Mouse (Mus musculus): ENCODE measurements at regions not wholly inside any gene's neighbourhood (a gene's known extent, or its start where the extent isn't known, plus 50 kb on each side); places are given as distances from the start of the nearest gene placed in this dataset.
A peak's percentile ranks its signal among the peaks of the same experiment; 100 is the strongest.

DNA sequence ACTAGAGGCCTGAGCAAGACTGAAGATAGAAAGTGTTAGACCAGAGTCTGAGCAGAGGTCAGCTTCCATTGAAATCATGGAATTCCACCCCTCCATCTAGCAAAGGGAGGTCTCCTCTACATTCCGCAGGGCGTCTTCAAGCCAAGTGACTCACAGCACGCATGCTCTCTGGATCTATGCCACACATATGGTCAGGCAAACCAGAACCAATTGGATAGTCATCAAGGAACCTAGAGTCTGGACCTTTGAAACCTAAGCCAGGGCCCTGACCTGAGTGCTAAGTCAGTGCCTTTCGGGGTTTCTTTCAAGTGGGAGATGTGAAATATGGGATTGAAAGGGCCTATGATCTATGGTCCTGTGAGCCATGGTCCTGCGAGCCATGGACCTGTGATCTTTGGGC is 195.4 kb upstream of the Habp2 start:
- peaks cover 63% of the 10 kb centered on the region for H3K27me3 ChIP-seq (ENCODE audit: low read depth, poor library complexity, severe bottlenecking)
- H3K9me3 ChIP-seq (replicated peaks) = no peaks in the 10 kb centered on the region
- peaks cover 61% of the 10 kb centered on the region for H3K4me1 ChIP-seq
- 92% methylated on average over 5 of the region's 5 CpGs for WGBS
- H3K27ac ChIP-seq = peak overlapping the region; percentile 20; the same call in 1 of the 2 replicates
- DNase-seq (ENCODE audit: low spot score) = no peak
- H3K36me3 ChIP-seq = no peaks in the 10 kb centered on the region
- no peak overlapping the region for H3K4me3 ChIP-seq

DNA sequence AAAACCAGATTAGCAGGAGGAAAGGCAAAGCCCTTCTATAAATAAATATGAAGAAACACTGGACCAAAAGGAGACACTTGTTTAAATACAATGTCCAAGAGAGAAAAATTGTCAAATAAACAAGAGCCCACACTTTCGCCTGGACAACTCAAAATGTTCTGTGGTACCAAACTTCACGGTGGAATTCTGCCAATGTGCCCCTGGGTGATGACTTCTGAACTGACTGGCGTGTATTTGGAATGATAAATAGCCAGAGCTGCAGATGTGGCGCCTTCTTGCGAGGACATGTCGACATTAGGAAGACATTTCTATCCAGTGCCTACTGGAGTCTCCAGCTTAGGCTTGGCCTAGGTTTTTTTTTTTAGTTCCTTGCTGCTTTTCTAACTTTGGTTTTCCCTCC is 191.1 kb upstream of the Habp2 start:
- Histone ChIP-seq H3K4me1 (peaks cover 45% of the 10 kb centered on the region), H3K9me3 (replicated peaks) (no peaks in the 10 kb centered on the region), H3K36me3 (no peaks in the 10 kb centered on the region), H3K27ac (peak overlapping the region; percentile 70; the same call in 1 of the 2 replicates), H3K27me3 (ENCODE audit: low read depth, poor library complexity, severe bottlenecking) (peaks cover 45% of the 10 kb centered on the region), H3K4me3 (no peak overlapping the region)
- DNase-seq (ENCODE audit: low spot score) = no peak
- WGBS = 74% methylated on average over 6 of the region's 6 CpGs

DNA sequence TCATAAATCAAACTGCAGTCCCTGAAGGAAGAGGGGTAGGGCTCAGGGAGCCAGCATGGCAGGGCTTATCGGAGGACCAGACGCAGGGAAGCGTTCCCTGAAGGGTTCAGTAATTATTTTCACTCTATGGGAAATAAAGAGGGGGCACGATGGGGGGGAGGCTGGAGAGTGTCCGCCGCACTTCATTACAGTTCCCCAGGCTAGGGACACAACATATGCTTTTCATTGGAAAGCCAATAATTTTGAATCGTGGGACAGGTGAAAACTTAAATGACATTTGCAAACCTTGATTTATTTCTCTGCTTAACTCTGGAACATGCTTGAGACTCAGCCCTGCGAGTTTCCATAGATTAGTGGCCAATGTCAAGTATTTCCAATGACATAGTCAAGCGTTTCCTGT is 187.2 kb upstream of the Habp2 start:
- H3K4me1 ChIP-seq = peaks cover 66% of the 10 kb centered on the region
- H3K4me3 ChIP-seq = no peak overlapping the region
- no peaks in the 10 kb centered on the region for H3K36me3 ChIP-seq
- H3K27ac ChIP-seq = peak overlapping the region; percentile 56
- peaks cover 12% of the 10 kb centered on the region; the same call in 1 of the 2 replicates for H3K27me3 ChIP-seq (ENCODE audit: low read depth, poor library complexity, severe bottlenecking)
- DNase-seq (ENCODE audit: low spot score) = peak; percentile 90
- no peaks in the 10 kb centered on the region for H3K9me3 ChIP-seq (replicated peaks)
- WGBS = 20% methylated on average over 9 of the region's 9 CpGs

DNA sequence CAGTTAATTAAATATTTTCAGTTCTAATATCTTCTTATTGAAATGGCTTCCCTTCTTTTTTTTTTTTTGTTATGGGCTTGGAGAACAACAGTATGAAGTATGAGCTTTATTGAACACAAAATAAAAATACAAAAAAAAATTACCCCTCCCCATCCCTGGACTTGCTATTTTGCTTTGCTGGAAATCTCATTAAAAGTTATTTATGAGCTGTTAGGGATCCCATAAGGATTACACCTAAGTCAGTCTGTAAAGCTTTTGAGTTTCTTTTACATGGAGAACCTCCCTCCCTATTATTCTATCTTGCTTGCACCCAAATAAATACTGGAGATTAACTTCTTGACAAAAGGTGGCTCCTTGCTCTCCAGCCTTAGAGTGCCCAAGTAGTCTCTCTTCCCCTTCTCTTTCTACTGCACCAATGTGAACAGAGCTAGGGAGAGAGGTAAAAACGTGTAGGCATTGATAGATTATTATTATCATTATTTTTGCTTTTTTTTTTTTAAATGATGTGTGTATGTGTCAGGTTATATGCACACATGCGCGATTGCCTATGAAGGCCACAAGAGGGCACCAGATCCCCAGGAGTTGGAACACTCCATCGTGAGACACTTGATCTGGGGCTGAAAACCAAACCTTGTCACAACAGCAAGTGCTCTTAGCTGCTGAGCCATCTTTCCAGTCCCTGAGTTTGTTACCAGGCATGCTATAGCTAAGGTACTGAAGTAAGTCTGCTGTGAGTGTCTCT is 186.6 kb upstream of the Habp2 start:
- Histone ChIP-seq H3K27me3 (ENCODE audit: low read depth, poor library complexity, severe bottlenecking) (peaks cover 6% of the 10 kb centered on the region; the same call in 1 of the 2 replicates), H3K4me1 (peaks cover 66% of the 10 kb centered on the region), H3K36me3 (no peaks in the 10 kb centered on the region), H3K4me3 (no peak overlapping the region), H3K27ac (peak overlapping the region; percentile 50), H3K9me3 (replicated peaks) (no peaks in the 10 kb centered on the region)
- 67% methylated on average over 4 of the region's 4 CpGs for WGBS
- peak; percentile 64 for DNase-seq (ENCODE audit: low spot score)

DNA sequence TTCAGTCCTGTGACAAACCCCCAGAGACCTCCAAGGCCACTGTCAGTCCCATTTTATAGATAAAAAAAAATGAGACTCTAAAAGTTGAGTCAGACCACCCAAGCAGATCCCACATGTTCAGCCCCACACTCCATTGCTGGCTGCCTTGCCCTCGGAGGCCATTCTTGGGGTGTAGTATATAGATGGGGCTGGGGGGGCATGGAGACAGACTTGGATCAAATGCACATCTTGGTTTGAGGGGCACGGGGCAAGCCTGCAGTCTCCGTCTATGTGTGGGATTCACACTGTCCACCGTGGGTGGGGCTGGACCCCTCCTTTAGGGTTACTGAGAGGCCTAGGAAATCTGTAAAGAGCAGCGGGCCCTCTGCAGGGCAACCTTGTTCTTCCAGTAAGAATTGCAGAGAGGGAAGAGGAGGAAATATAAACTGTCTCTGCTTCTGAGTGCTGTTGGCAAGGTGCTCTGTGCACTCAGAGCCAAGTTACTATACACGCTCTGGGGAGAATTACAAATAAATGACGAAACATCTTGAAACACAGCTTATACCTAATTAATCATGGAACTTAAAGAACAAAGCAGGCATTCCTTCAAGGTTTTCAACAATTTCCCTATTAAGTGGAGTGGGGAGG is 184.4 kb upstream of the Habp2 start:
- H3K36me3 ChIP-seq = peaks cover under 1% of the 10 kb centered on the region; the same call in 1 of the 2 replicates
- H3K4me1 ChIP-seq = peaks cover 72% of the 10 kb centered on the region
- no peaks in the 10 kb centered on the region for H3K9me3 ChIP-seq (replicated peaks)
- no peak overlapping the region for H3K4me3 ChIP-seq
- DNase-seq (ENCODE audit: low spot score) = no peak
- WGBS = 66% methylated on average over 7 of the region's 7 CpGs
- peak overlapping the region; percentile 80 for H3K27ac ChIP-seq
- peaks cover 10% of the 10 kb centered on the region; the same call in 1 of the 2 replicates for H3K27me3 ChIP-seq (ENCODE audit: low read depth, poor library complexity, severe bottlenecking)

DNA sequence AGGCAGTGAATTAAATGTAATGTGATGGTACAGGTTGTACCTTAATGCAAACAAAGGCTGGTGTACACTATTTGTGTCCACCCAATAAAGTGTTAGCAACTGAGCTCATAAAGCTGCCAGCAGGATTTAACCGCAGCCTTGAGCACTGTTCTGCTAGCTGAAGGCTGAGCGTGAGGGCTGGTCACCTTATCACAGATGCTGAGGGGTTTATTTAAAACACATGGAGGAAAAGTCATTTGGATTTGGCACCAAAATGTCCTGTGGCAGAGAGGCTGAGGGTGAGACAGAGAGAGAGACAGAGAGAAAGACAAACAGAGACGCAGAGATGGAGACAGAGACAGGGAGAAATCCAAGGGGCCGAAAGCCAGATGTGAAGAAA is 181.9 kb upstream of the Habp2 start:
- H3K4me3 ChIP-seq = peak overlapping the region; percentile 26
- DNase-seq (ENCODE audit: low spot score) = no peak
- peaks cover 16% of the 10 kb centered on the region; the same call in 1 of the 2 replicates for H3K27me3 ChIP-seq (ENCODE audit: low read depth, poor library complexity, severe bottlenecking)
- peaks cover 7% of the 10 kb centered on the region for H3K36me3 ChIP-seq
- H3K9me3 ChIP-seq (replicated peaks) = 0 out of 2 replicates have a peak, but pooled peaks cover 2% of the 10 kb centered on the region
- 9% methylated on average over 4 of the region's 4 CpGs for WGBS
- peak overlapping the region; percentile 80 for H3K27ac ChIP-seq
- peaks cover 70% of the 10 kb centered on the region for H3K4me1 ChIP-seq

DNA sequence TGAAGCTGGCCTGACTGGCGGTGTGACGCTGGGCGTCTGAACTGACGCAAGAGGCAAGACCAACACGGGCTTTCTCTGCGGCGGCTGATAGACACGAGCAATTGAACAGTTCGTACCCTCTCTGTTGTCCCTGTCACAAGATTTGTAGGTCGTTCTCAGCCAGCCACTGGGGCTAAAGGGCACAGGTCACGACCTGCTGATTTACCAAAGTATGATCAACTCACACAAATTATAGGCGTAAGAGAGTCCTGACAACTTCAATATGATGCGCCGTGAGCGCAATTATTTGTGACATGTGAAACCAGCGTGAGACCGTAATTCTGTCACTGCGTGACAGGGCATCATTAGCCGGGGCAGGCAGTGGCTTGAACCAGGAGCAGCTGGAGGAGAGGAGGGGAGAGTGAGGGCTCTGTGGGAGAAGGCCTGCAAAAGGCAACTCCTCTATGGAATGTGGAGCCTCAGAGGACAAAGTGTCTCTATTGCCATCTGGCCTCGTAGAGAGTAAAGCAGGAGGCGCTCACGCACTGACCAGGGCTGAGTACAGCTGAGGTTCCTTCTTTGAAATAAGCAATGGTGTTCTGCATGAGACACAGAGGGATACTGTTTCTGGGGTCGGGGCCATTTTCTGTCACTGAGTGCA is 181.4 kb upstream of the Habp2 start:
- Histone ChIP-seq H3K27ac (peak overlapping the region; percentile 80), H3K4me1 (peaks cover 75% of the 10 kb centered on the region), H3K9me3 (replicated peaks) (0 out of 2 replicates have a peak, but pooled peaks cover 2% of the 10 kb centered on the region), H3K36me3 (peaks cover 7% of the 10 kb centered on the region), H3K27me3 (ENCODE audit: low read depth, poor library complexity, severe bottlenecking) (peaks cover 16% of the 10 kb centered on the region; the same call in 1 of the 2 replicates), H3K4me3 (peak overlapping the region; percentile 26)
- DNase-seq (ENCODE audit: low spot score) = peak; percentile 80
- WGBS = 8% methylated on average over 23 of the region's 23 CpGs

DNA sequence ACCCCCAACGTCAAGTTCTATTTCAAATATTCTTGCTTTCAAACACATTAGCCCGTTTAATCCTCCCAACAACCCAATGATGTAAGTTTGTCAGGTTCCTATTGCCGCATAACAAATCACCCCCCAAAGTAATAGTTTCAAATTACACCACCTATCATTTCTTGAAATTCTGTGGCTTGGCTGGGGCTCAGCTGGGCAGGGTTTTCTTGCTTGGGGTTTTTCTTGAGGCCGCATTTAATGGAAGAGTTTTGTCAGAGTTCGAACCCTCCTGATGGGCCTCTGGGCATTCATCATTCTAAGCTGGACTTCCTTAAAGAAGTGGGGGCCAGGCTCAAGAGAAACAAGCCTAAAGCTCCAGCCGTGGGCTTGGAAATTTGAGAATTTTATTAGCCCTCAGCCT is 178.1 kb upstream of the Habp2 start:
- Histone ChIP-seq H3K9me3 (replicated peaks) (0 out of 2 replicates have a peak, but pooled peaks cover 2% of the 10 kb centered on the region), H3K27ac (peak overlapping the region; percentile 54; the same call in 1 of the 2 replicates), H3K4me1 (peaks cover 64% of the 10 kb centered on the region), H3K27me3 (ENCODE audit: low read depth, poor library complexity, severe bottlenecking) (peaks cover 21% of the 10 kb centered on the region), H3K4me3 (no peak overlapping the region), H3K36me3 (peaks cover 7% of the 10 kb centered on the region)
- WGBS = 70% methylated on average over 6 of the region's 6 CpGs
- no peak for DNase-seq (ENCODE audit: low spot score)

DNA sequence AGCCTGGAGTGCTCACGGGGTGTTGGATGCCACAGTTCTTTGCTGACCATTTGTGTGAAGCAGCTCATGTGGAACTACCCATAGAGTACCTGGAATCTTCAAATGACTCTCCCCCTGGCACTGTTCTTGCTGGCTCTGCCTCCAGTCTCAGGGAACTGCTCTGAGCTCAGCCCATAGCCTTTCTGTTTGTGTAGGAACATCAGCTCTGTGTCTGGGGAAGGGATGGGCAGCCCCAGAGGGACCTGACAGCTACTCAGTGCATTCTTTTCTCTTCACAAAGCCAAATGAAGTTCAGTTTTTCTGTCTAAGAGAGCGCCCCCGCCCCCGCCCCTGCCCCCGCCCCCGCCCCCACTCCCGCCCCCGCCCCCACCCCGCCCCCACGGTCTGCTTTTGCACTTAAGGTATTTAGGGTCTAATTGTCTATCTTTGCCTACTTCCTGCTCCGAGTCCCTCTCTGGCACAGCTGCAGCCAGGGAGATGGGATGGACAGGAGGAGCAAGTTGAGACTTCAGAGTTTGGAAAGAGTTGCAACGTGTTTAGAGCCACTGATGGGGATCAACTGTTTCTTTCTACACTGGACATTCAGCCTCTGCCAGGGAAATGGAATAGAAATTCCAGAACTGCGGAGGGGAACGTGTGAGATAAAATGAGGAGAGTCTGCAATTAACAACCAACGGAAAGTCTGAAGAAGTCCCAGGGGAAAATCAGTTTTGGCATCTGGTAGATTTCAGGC is 171.2 kb upstream of the Habp2 start:
- no peaks in the 10 kb centered on the region for H3K9me3 ChIP-seq (replicated peaks)
- peak overlapping the region; percentile 16; the same call in 1 of the 2 replicates for H3K27ac ChIP-seq
- no peak for DNase-seq (ENCODE audit: low spot score)
- H3K36me3 ChIP-seq = no peaks in the 10 kb centered on the region
- 30% methylated on average over 15 of the region's 15 CpGs for WGBS
- peaks cover 13% of the 10 kb centered on the region; the same call in 1 of the 2 replicates for H3K27me3 ChIP-seq (ENCODE audit: low read depth, poor library complexity, severe bottlenecking)
- peak overlapping the region; percentile 22; the same call in 1 of the 2 replicates for H3K4me3 ChIP-seq
- H3K4me1 ChIP-seq = peaks cover 32% of the 10 kb centered on the region

DNA sequence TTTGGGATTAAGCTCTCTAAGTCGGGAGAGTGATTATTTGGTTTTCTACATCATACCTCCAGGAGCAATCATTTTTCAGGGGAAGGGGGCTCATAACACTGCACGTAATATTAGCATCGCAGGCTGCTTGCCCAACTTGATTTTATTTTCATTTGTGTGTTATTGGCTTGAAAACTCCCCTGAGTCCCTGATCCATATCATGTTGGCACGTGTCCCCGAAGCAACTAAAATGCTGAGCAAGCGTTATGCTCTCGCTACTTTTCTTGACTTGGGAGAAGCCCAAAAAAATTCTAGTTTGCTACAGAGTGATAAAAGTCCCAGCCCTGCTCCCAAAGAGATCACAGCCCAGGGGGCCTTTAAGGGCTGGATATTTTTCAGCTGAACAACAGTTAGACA is 170.7 kb upstream of the Habp2 start:
- Histone ChIP-seq H3K4me1 (peaks cover 28% of the 10 kb centered on the region), H3K4me3 (no peak overlapping the region), H3K27ac (no peak overlapping the region), H3K27me3 (ENCODE audit: low read depth, poor library complexity, severe bottlenecking) (peaks cover 13% of the 10 kb centered on the region; the same call in 1 of the 2 replicates), H3K9me3 (replicated peaks) (no peaks in the 10 kb centered on the region), H3K36me3 (no peaks in the 10 kb centered on the region)
- 85% methylated on average over 7 of the region's 7 CpGs for WGBS
- no peak for DNase-seq (ENCODE audit: low spot score)

DNA sequence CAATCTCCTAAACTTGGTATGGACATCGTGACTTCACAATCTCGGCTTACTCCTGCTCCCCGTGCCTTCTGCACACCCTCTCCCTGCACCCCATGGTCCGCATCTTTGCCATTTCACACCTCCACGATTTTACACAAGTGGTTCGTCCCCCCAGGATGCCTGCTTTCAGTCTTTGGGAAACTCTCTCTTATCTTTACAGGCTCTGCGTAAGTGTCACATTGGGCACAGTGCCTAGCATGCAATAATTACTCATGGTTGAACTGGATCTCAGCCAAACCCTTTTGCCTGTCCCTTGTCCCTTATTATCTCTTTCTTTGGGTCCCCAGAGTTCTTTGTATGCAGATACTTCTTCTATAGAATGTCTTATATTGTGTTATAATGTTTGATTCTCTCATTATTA is 166.2 kb upstream of the Habp2 start:
- Histone ChIP-seq H3K4me3 (no peak overlapping the region), H3K9me3 (replicated peaks) (0 out of 2 replicates have a peak, but pooled peaks cover 3% of the 10 kb centered on the region), H3K4me1 (peaks cover 10% of the 10 kb centered on the region), H3K27ac (no peak overlapping the region), H3K27me3 (ENCODE audit: low read depth, poor library complexity, severe bottlenecking) (peaks cover 18% of the 10 kb centered on the region), H3K36me3 (no peaks in the 10 kb centered on the region)
- WGBS = 93% methylated on average over 7 of the region's 7 CpGs
- no peak for DNase-seq (ENCODE audit: low spot score)

DNA sequence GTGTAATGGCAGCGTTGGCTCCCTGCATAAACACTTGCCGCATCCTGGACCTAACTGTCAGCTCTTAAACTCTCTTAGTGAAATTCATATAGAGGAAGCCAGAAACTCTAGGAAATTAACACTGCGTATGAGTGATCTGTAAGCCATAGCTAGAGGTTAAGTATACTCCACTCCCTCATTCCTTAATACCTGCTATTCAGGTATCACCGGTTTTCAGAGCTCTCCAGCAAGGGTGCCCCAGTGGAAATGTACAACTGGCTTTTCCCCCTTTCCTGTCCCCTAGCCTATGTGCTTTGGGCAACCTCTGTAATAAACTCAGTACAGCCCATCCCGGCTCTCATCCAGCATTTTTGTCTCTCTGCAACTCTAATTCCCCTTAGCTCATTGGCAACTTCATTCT is 164.8 kb upstream of the Habp2 start:
- peaks cover 23% of the 10 kb centered on the region for H3K27me3 ChIP-seq (ENCODE audit: low read depth, poor library complexity, severe bottlenecking)
- DNase-seq (ENCODE audit: low spot score) = no peak
- no peaks in the 10 kb centered on the region for H3K36me3 ChIP-seq
- H3K9me3 ChIP-seq (replicated peaks) = 0 out of 2 replicates have a peak, but pooled peaks cover 3% of the 10 kb centered on the region
- WGBS = 89% methylated on average over 5 of the region's 5 CpGs
- H3K4me3 ChIP-seq = no peak overlapping the region
- H3K27ac ChIP-seq = no peak overlapping the region
- no peaks in the 10 kb centered on the region for H3K4me1 ChIP-seq

Data from limb, embryonic 10.5 days (tissue).